Mouse (Mus musculus) left cerebral cortex, postnatal 4 days (tissue): ENCODE measurements around the gene Ttc24. TPM values are rescaled to one million over a fixed set of nuclear protein-coding genes. Genes with fewer than 3 reads are reported as not detected.

Experiments
- DNase-seq: peaks from one replicate; pipeline ENCODE4 v3.0.0-alpha.2; 2022
- intact Hi-C: fragments of 180-260 bp; cut with DNase I; formaldehyde crosslinking; loops from one replicate; pipeline ENCODE4 v1.15.1; 2025
- total RNA-seq, 2 experiments: library from RNA; stranded (reverse); gene quantifications; 2 replicates each; pipeline ENCODE4 v1.2.3; 2021

Ttc24 gene
- total RNA-seq, 2 experiments from 2014 or later, result not detected

DNA sequence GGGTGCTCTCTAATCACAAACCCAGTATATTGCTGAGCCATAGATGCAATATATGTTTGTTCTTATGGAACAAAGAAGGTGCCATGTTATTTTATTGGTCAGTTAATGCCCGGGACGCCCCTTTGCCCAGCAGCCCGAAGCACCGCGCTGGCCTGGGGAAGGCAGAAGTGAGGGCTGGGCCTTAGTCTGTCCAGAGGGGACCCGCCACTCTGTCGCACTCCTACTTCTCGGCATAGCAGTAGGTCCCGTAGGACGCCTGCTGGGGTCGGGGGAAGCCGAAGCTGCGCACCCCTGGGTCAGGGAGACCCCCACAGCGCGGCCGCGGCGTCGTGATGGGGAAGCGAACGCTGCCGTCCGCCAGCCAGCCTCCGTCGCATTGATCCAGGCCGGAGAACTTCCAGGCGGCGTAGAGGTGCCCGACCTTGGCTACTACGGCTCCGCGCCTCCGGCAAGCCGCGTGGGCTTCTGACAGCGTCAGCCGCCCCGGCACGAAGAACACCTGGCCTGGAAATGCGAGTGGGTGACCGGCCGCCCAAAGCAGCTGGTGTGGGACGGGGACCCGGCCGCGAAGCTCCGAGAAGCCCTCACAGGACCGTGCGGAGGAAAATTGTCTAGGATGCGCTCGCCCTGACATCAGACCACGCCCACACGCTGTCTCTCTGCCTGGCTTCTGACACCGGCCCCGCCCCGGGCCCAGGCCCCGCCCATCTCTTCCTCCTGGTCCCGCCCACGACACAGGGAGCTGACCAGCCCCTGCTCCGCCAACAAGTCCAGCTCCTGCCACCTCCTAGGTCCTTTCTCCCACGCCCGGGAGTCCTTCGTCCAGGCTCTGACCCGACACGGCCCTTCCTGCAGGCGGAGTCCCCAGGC is 55.5 kb downstream of the Ttc24 start:
- DNase-seq, result peak; percentile 87
- intact Hi-C loops, result no loop called here

Other genes starting within 250 kb of the Ttc24 start
- gene Sh2d2a, start 231.5 kb downstream of the Ttc24 start, total RNA-seq, result not detected
- gene Prcc, start 192.7 kb downstream of the Ttc24 start, total RNA-seq, result 10 to 100 TPM; 72.8 to 73.3 TPM
- 100 to 1,000 TPM; 131 to 136 TPM for gene Hdgf, start 172.0 kb downstream of the Ttc24 start, total RNA-seq
- gene Mrpl24, start 158.8 kb downstream of the Ttc24 start, total RNA-seq, result 10 to 100 TPM; 43.6 to 49.0 TPM
- gene Isg20l2, start 148.0 kb downstream of the Ttc24 start, total RNA-seq, result 10 to 100 TPM; 23.4 to 24.9 TPM
- 10 to 100 TPM; 17.1 to 17.8 TPM for gene Rrnad1, start 147.6 kb downstream of the Ttc24 start, total RNA-seq
- gene Crabp2, start 129.6 kb downstream of the Ttc24 start, total RNA-seq, result 1 to 10 TPM; 6.9 to 8.2 TPM
- 10 to 100 TPM; 25.8 to 25.9 TPM for gene Nes, start 107.2 kb downstream of the Ttc24 start, total RNA-seq
- 100 to 1,000 TPM; 183 to 192 TPM for gene Bcan, start 78.1 kb downstream of the Ttc24 start, total RNA-seq
- under 1 TPM; 0.40 to 0.46 TPM for gene Hapln2, start 50.7 kb downstream of the Ttc24 start, total RNA-seq
- gene Gpatch4, start 35.2 kb downstream of the Ttc24 start, total RNA-seq, result 10 to 100 TPM; 26.5 to 30.6 TPM
- gene Naxe, start 19.8 kb downstream of the Ttc24 start, total RNA-seq, result 10 to 100 TPM; 59.0 to 66.1 TPM
- 1 to 10 TPM; 3.5 to 3.9 TPM for gene Iqgap3, start 3.7 kb upstream of the Ttc24 start, total RNA-seq
- 100 to 1,000 TPM; 113 to 121 TPM for gene Mef2d, start 64.1 kb upstream of the Ttc24 start, total RNA-seq
- 1 to 10 TPM in 1 of 2 experiments, under 1 TPM in 1; 0.46 to 1.4 TPM for gene Rhbg, start 176.4 kb upstream of the Ttc24 start, total RNA-seq
- gene Gm38392, start 208.9 kb upstream of the Ttc24 start, total RNA-seq, result under 1 TPM; 0.80 to 0.89 TPM
- gene Tsacc, start 218.7 kb upstream of the Ttc24 start, total RNA-seq, result 1 to 10 TPM; 4.4 TPM
- gene Cct3, start 218.8 kb upstream of the Ttc24 start, total RNA-seq, result 100 to 1,000 TPM; 309 to 317 TPM
- gene Glmp, start 246.7 kb upstream of the Ttc24 start, total RNA-seq, result 10 to 100 TPM; 49.7 to 60.1 TPM